Mouse (Mus musculus): ENCODE data around the gene Ckmt1. TPM values are rescaled to one million over a fixed set of nuclear protein-coding genes. Genes with fewer than 3 reads are reported as not detected.

Gene Ckmt1
- polyA plus RNA-seq (2012; rRNA removed): 39.0 and 49.9 TPM in 2 replicates

GRCm38 (mm10) chr2:121357494-121357893, at the start of gene Ckmt1:
Ckmt1 (plus strand) TSS chr2:121357714.
- TF ChIP-seq CTCF (IDR thresholded peaks at IDR 0.05; ENCODE audit: borderline replicate concordance, extremely low read depth, insufficient read depth, insufficient read length): no peak
- no peak for TF ChIP-seq POLR2A (IDR thresholded peaks at IDR 0.05; ENCODE audit: borderline replicate concordance, extremely low read depth, insufficient read depth, insufficient read length, poor library complexity, severe bottlenecking)

DNA sequence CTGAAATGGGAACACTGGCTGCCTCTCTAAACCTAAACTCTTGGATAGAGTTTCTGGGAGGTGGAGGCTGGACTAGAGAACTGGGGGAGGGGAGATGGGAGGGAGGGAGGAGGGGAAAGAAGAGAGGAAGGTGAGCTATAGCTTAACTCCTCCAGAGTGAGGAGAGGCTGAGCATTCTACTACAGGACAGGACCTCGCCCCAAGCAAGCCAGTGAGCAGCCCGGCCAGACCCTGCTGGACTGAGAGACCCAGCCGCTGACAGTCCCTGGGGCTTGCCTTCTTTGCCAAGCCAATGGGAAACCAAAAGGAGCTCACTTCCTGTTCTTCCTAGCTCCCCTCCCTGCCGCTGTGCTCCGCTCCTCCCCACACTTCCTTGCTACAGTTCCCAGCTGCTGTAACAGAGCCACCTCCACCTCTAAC, 48.5 kb upstream of the Ckmt1 start:
- TF ChIP-seq CTCF (IDR thresholded peaks at IDR 0.05; ENCODE audit: borderline replicate concordance, extremely low read depth, insufficient read depth, insufficient read length): no peak
- no peak for TF ChIP-seq POLR2A (IDR thresholded peaks at IDR 0.05; ENCODE audit: borderline replicate concordance, extremely low read depth, insufficient read depth, insufficient read length, poor library complexity, severe bottlenecking)
- no peak for DNase-seq (ENCODE audit: low read depth)

More at GRCm38 (mm10) chr2:121357494-121357893, at the start of gene Ckmt1:
- no peak for DNase-seq (ENCODE audit: low read depth)

- no peak for DNase-seq (ENCODE audit: low read depth)
- no peak for TF ChIP-seq POLR2A (IDR thresholded peaks at IDR 0.05; ENCODE audit: borderline replicate concordance, extremely low read depth, insufficient read depth, insufficient read length, poor library complexity, severe bottlenecking)
- no peak for TF ChIP-seq CTCF (IDR thresholded peaks at IDR 0.05; ENCODE audit: borderline replicate concordance, extremely low read depth, insufficient read depth, insufficient read length)
These were observed 41.2 kb upstream of the Ckmt1 start for GRCm38 (mm10) chr2:121316278-121316677.

DNA sequence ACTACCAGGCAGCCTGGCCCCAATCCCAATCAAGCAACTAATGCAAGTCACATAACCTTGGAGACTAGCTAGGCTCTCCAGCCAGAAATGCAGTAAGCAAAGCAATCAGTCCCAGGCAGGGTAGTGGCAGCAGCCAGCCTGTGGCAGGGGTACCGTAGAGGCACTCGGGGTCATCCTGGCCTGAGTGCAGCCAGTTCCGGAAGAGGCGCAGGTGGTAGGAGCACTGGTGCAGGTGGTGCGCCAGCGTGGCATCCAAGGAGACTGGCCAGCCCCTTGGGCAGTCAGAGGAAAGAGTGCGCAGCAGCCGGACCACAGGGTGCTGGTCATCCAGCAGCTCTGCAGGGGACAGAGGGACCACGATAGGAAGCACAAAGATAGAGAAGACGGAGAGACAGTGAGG, 34.5 kb upstream of the Ckmt1 start:
- DNase-seq (ENCODE audit: low read depth): no peak
- TF ChIP-seq CTCF (IDR thresholded peaks at IDR 0.05; ENCODE audit: borderline replicate concordance, extremely low read depth, insufficient read depth, insufficient read length): no peak
- TF ChIP-seq POLR2A (IDR thresholded peaks at IDR 0.05; ENCODE audit: borderline replicate concordance, extremely low read depth, insufficient read depth, insufficient read length, poor library complexity, severe bottlenecking): no peak

DNA sequence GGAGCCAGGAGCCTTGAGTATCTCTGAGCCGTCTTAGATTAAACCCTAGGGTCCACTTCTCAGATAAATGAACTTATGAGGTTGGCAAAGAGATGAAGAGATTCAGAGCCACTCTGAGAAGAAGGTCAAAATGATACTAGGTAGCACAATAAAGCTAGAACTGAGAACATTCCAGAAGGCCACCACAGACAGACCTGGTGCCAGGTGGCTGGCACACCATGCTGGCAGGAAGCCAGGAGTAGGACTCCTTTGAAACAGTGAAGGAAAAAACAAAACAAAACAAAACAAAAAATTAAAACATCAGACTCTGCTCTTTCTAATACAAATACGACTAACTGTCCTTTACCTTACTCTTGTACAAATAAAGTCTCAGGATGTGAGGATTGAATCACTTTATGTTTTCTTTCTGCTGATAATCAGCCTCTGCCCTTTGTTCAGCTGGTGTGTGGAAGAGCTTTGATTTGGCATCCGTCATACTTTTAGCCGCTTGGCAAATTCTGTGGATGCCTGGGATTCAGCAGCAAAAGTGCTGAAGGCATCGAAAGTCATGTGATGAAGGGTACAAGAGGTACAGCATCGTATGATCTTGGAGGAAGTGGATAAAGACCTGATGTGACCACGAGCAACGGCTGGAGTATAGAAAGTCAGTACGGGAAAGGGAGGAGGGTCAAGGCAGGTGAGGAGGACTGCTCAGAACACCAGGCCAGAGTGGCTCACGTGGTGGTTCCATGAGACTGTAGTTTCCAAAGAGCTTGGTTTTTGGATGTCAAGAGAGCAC, 33.6 kb upstream of the Ckmt1 start:
- DNase-seq (ENCODE audit: low read depth): no peak
- no peak for TF ChIP-seq CTCF (IDR thresholded peaks at IDR 0.05; ENCODE audit: borderline replicate concordance, extremely low read depth, insufficient read depth, insufficient read length)
- no peak for TF ChIP-seq POLR2A (IDR thresholded peaks at IDR 0.05; ENCODE audit: borderline replicate concordance, extremely low read depth, insufficient read depth, insufficient read length, poor library complexity, severe bottlenecking)

- DNase-seq (ENCODE audit: low read depth): no peak
- TF ChIP-seq CTCF (IDR thresholded peaks at IDR 0.05; ENCODE audit: borderline replicate concordance, extremely low read depth, insufficient read depth, insufficient read length) (no peak), POLR2A (IDR thresholded peaks at IDR 0.05; ENCODE audit: borderline replicate concordance, extremely low read depth, insufficient read depth, insufficient read length, poor library complexity, severe bottlenecking) (no peak)
These were observed 28.0 kb upstream of the Ckmt1 start for GRCm38 (mm10) chr2:121329492-121329891.

DNA sequence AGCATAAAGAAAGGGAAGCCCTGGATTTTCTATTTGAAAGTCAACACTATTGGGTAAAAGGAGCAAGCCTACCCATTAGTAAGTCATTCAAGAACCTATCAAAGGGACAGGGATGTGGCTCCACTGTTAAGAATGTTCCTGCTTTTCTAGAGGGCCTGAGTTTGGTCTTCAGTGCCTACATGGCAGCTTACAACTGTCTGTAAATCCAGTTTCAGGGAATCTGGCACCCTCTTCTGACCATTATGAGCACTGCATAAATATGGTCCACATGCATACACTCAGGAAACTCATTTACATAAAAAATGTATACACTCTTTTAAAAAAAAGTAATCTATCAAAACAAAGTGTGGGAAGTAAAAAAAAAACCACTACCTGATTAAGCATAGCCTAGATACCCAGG, 18.5 kb upstream of the Ckmt1 start:
- no peak for DNase-seq (ENCODE audit: low read depth)
- TF ChIP-seq CTCF (IDR thresholded peaks at IDR 0.05; ENCODE audit: borderline replicate concordance, extremely low read depth, insufficient read depth, insufficient read length) (no peak), POLR2A (IDR thresholded peaks at IDR 0.05; ENCODE audit: borderline replicate concordance, extremely low read depth, insufficient read depth, insufficient read length, poor library complexity, severe bottlenecking) (no peak)

GRCm38 (mm10) chr2:121353156-121353555, 4.4 kb upstream of the Ckmt1 start:
- TF ChIP-seq POLR2A (IDR thresholded peaks at IDR 0.05; ENCODE audit: borderline replicate concordance, extremely low read depth, insufficient read depth, insufficient read length, poor library complexity, severe bottlenecking) (no peak), CTCF (IDR thresholded peaks at IDR 0.05; ENCODE audit: borderline replicate concordance, extremely low read depth, insufficient read depth, insufficient read length) (no peak)
- no peak for DNase-seq (ENCODE audit: low read depth)

DNA sequence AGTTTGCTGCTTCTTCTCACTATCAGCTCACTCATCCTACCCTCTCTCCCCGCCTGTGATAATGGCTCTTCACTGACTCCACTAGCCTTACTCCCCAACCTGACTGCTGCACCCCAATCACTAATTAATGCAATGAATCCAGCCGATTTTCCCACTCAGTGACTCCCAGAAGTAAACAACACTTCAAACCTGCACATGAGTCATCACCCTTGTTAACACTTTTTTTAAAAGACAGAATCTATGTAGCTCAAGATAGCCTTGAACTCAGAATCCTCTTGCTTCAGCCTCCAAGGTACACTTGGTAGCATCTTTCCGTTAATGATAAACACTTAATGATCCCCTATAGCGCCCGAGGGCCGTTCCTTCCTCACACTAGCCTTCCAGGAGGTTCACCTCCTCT, 3.1 kb upstream of the Ckmt1 start:
- TF ChIP-seq POLR2A (IDR thresholded peaks at IDR 0.05; ENCODE audit: borderline replicate concordance, extremely low read depth, insufficient read depth, insufficient read length, poor library complexity, severe bottlenecking) (no peak), CTCF (IDR thresholded peaks at IDR 0.05; ENCODE audit: borderline replicate concordance, extremely low read depth, insufficient read depth, insufficient read length) (no peak)
- DNase-seq (ENCODE audit: low read depth): no peak

DNA sequence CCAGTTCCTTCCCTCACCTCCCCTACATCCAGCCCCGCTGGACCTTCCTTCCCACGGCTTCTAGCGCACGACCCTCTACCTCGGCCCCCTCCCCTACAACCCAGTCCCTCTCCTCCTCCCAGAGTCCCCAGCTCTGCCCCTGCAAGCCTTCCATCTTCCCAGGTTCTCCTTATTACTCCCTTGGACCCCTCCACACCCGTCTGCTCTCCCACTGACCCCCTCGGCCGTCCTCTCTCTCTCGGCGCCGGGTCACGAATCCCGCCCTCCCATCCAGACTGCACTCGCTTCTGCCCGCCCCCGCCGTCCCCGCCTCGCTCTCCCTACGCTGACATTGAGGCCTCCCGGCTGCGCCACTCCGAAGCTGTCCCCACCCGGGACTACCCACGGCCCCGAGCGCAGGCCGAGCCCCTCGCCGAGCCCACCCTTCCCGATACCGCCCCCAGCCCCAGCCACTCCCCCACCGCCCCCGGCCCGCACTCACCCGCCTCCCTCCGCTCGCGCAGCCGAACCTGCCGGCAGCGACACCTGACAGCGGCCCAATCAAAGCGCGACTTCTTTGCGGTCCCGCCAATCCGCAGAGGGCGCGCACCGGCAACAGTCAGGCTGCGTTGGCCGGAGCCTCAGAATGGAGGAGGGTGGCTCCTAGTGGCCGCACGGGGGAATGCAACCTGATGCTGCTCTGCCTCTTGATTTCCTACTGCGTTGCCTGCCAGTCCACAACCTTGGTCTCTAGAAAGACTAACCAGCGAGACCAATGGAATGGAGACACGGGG, 2.5 kb upstream of the Ckmt1 start, which contains the start of gene Ppip5k1:
TSS of gene Ppip5k1 (minus strand) at position 577 of the 773 bp plus-strand sequence.
- peak; percentile 99 for DNase-seq (ENCODE audit: low read depth)
- TF ChIP-seq POLR2A (IDR thresholded peaks at IDR 0.05; ENCODE audit: borderline replicate concordance, extremely low read depth, insufficient read depth, insufficient read length, poor library complexity, severe bottlenecking): peak; percentile 65; the same call in 1 of the 2 replicates
- peak; percentile 97 for TF ChIP-seq CTCF (IDR thresholded peaks at IDR 0.05; ENCODE audit: borderline replicate concordance, extremely low read depth, insufficient read depth, insufficient read length)

GRCm38 (mm10) chr2:121357961-121358360, 447 bp downstream of the Ckmt1 start:
- no peak for TF ChIP-seq CTCF (IDR thresholded peaks at IDR 0.05; ENCODE audit: borderline replicate concordance, extremely low read depth, insufficient read depth, insufficient read length)
- no peak for TF ChIP-seq POLR2A (IDR thresholded peaks at IDR 0.05; ENCODE audit: borderline replicate concordance, extremely low read depth, insufficient read depth, insufficient read length, poor library complexity, severe bottlenecking)
- DNase-seq (ENCODE audit: low read depth): no peak
